Mouse (Mus musculus): ENCODE data around the gene Paics.

- TF ChIP-seq POLR2A (IDR thresholded peaks at IDR 0.05; ENCODE audit: insufficient read length, low read depth) = no peak
- TF ChIP-seq CEBPB (IDR thresholded peaks at IDR 0.05; ENCODE audit: insufficient read depth, poor library complexity, severe bottlenecking) = no peak
- TF ChIP-seq E2F4 (IDR thresholded peaks at IDR 0.05; ENCODE audit: insufficient read depth) = no peak
- TF ChIP-seq MYOD1 (IDR thresholded peaks at IDR 0.05; ENCODE audit: control insufficient read depth in 1 of 3, insufficient read length in 2 of 3, low read depth in 2 of 3) = no peak
- no peak for TF ChIP-seq MYOG (IDR thresholded peaks at IDR 0.05; ENCODE audit: control insufficient read depth in 1 of 3, insufficient read depth in 1 of 3, insufficient read length in 2 of 3, low read depth in 2 of 3)
- no peak for TF ChIP-seq SRF (IDR thresholded peaks at IDR 0.05; ENCODE audit: control insufficient read depth, insufficient read length, low read depth)
- no peak for TF ChIP-seq TCF3 (IDR thresholded peaks at IDR 0.05; ENCODE audit: insufficient read length, low read depth)
- no peak for TF ChIP-seq POLR2AphosphoS2 (IDR thresholded peaks at IDR 0.05; ENCODE audit: insufficient read length, low read depth)
- TF ChIP-seq USF1 (IDR thresholded peaks at IDR 0.05; ENCODE audit: low read depth) = no peak
Measured at GRCm38 (mm10) chr5:76910807-76911206, 40.3 kb upstream of the Paics start.
